Comparison of ENCODE assay signal across 8 mouse cellular contexts in the genomic region with DNA sequence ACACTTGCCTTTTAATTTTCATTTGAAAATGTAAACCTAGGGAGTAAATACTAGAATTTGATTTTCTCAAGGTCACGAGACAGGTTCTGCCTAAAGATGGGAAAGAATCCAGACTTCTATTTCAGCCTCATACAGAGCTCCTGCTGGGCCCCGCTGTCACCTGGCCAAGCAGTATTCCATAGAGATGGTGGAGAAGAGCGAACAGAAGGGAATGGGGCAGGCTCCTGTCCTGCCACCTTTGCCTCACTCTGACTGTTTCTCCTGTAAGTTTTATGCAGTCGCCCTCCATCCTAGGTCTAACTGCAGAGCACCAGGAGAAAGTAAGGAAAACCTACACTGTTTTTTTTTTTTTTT. TPM values are rescaled to one million over a fixed set of nuclear protein-coding genes. Genes with fewer than 3 reads are reported as not detected.
A peak's percentile ranks its signal among the peaks of the same experiment; 100 is the strongest.
DNase-seq lines count a peak whose midpoint lies in the region; ATAC-seq and TF ChIP-seq lines count a peak whose summit lies in the region.

No protein-coding gene starts in this region.

- H3K9me3 ChIP-seq in MEL (replicated peaks; ENCODE audit: insufficient read depth, low read length) = no peaks in the 10 kb centered on the region
- H3K9me3 ChIP-seq in forebrain, embryonic 14.5 days (replicated peaks; ENCODE audit: control insufficient read depth, low read length) = no peaks in the 10 kb centered on the region
- no peaks in the 10 kb centered on the region for H3K9me3 ChIP-seq in liver, embryonic 13.5 days (replicated peaks)

- 62% methylated on average over 4 of the region's 4 CpGs for WGBS in forebrain, embryonic 14.5 days
- 60% methylated on average over 4 of the region's 4 CpGs for WGBS in liver, embryonic 13.5 days (ENCODE audit: insufficient replicate concordance)

- peak overlapping the region; percentile 83 to 91 for H3K4me3 ChIP-seq in MEL (ENCODE audit: control insufficient read depth in 1 of 2, insufficient read depth in 1 of 2, low read depth in 2 of 2, low read length in 2 of 2)
- peak overlapping the region; percentile 62 for H3K4me3 ChIP-seq in forebrain, embryonic 14.5 days (ENCODE audit: low read depth, low read length)
- H3K4me3 ChIP-seq in liver, embryonic 13.5 days (replicated peaks) = peak overlapping the region; percentile 70

- no peak for TF ChIP-seq RAD21 in MEL (IDR thresholded peaks at IDR 0.05; ENCODE audit: low read depth, low read length)

- H3K27ac ChIP-seq in MEL (ENCODE audit: control insufficient read depth, low read depth, low read length) = no peak overlapping the region
- no peak overlapping the region for H3K27ac ChIP-seq in forebrain, embryonic 14.5 days (ENCODE audit: low read depth, low read length)
- no peak overlapping the region for H3K27ac ChIP-seq in liver, embryonic 13.5 days

- peak overlapping the region; percentile 54 for H3K4me2 ChIP-seq in forebrain, embryonic 14.5 days (ENCODE audit: low read length)
- peak overlapping the region; percentile 82 for H3K4me2 ChIP-seq in liver, embryonic 13.5 days

- TF ChIP-seq POLR2A in MEL (IDR thresholded peaks at IDR 0.05; ENCODE audit: control insufficient read depth in 1 of 2, insufficient read depth in 1 of 2, low read depth in 1 of 2, low read length in 2 of 2, poor library complexity in 1 of 2) = no peak

- TF ChIP-seq EP300 in MEL (IDR thresholded peaks at IDR 0.05; ENCODE audit: low read depth in 1 of 2, low read length in 2 of 2) = no peak

- TF ChIP-seq CTCF in MEL (IDR thresholded peaks at IDR 0.05 in 2 of 3, conservative IDR thresholded peaks at IDR 0.05 in 1 of 3; ENCODE audit: control insufficient read depth in 1 of 3, insufficient read depth in 1 of 3, low read depth in 2 of 3, low read length in 3 of 3, poor library complexity in 1 of 3, severe bottlenecking in 1 of 3) = no peak

- DNase-seq in heart, adult 11 months = peak; percentile 66
- no peak for DNase-seq in heart, postnatal 4 days
- DNase-seq in MEL (ENCODE audit: low read depth, low spot score) = no peak
- DNase-seq in forebrain, embryonic 14.5 days (ENCODE audit: low spot score) = no peak
- no peak for DNase-seq in liver, embryonic 13.5 days
- no peak for DNase-seq in retina, postnatal 1 day
- no peak for DNase-seq in retina, embryonic 14.5 days (ENCODE audit: low spot score)
- no peak for DNase-seq in urinary bladder, adult 2 months (ENCODE audit: low spot score)

- ATAC-seq in forebrain, embryonic 14.5 days = no peak
- ATAC-seq in liver, embryonic 13.5 days (ENCODE audit: low read depth) = no peak

- peak overlapping the region; percentile 73; the same call in 1 of the 2 replicates for H3K9ac ChIP-seq in MEL (ENCODE audit: control insufficient read depth, low read depth, low read length, poor library complexity, severe bottlenecking)
- peak overlapping the region; percentile 73; the same call in 1 of the 2 replicates for H3K9ac ChIP-seq in forebrain, embryonic 14.5 days (ENCODE audit: low read length)
- 0 out of 2 replicates have a peak overlapping the region, but pooled peaks have one; percentile 72 for H3K9ac ChIP-seq in liver, embryonic 13.5 days

- H3K36me3 ChIP-seq in MEL (ENCODE audit: control insufficient read depth in 1 of 2, insufficient read depth in 2 of 2, low read length in 2 of 2) = peaks cover 0 to 13% of the 10 kb centered on the region in 2 experiments; a peak in 3 of 4 replicates
- H3K36me3 ChIP-seq in forebrain, embryonic 14.5 days (ENCODE audit: control insufficient read depth, insufficient read depth, low read length) = no peaks in the 10 kb centered on the region
- no peaks in the 10 kb centered on the region for H3K36me3 ChIP-seq in liver, embryonic 13.5 days

- peaks cover 6 to 16% of the 10 kb centered on the region in 2 experiments; a peak in 3 of 4 replicates for H3K4me1 ChIP-seq in MEL (ENCODE audit: control insufficient read depth in 1 of 2, insufficient read depth in 2 of 2, low read length in 2 of 2)
- H3K4me1 ChIP-seq in forebrain, embryonic 14.5 days (ENCODE audit: control insufficient read depth, insufficient read depth, low read length) = no peaks in the 10 kb centered on the region
- peaks cover 14% of the 10 kb centered on the region for H3K4me1 ChIP-seq in liver, embryonic 13.5 days (replicated peaks)

- no peaks in the 10 kb centered on the region for H3K27me3 ChIP-seq in MEL (ENCODE audit: control insufficient read depth in 1 of 2, insufficient read depth in 2 of 2, low read length in 2 of 2)
- H3K27me3 ChIP-seq in forebrain, embryonic 14.5 days (replicated peaks; ENCODE audit: control insufficient read depth, insufficient read depth, low read length) = no peaks in the 10 kb centered on the region
- no peaks in the 10 kb centered on the region for H3K27me3 ChIP-seq in liver, embryonic 13.5 days

- H3K79me2 ChIP-seq in MEL (ENCODE audit: control insufficient read depth, insufficient read depth, low read length, poor library complexity) = peaks cover 2% of the 10 kb centered on the region; the same call in 1 of the 2 replicates

TF ChIP-seq in MEL, 35 proteins besides CTCF, POLR2A, EP300 and RAD21:
- TF ChIP-seq GATA1 (IDR thresholded peaks at IDR 0.05; ENCODE audit: low read depth, low read length) (no peak), JUND (IDR thresholded peaks at IDR 0.05; ENCODE audit: low read depth, low read length) (no peak), MAZ (IDR thresholded peaks at IDR 0.05; ENCODE audit: low read depth, low read length) (no peak), ZKSCAN1 (IDR thresholded peaks at IDR 0.05; ENCODE audit: low read depth, low read length) (no peak)
TF ChIP-seq in MEL: peak in this region for 0.

RNA-seq across cellular contexts. Expression of a gene that starts 0.7 kb away (rescaled TPM):
- total RNA-seq in heart, postnatal 4 days (2021) = 10 to 100 TPM; 38.1 to 39.1 TPM
- total RNA-seq in MEL (2012; rRNA removed) = 15.9 and 18.2 TPM in 2 replicates
- polyA plus RNA-seq in MEL (2012; ENCODE audit: insufficient read depth in 1 of 2, insufficient read length in 2 of 2, low read depth in 1 of 2, low replicate concordance in 2 of 2, missing spikeins in 1 of 2) = 10 to 100 TPM in 1 of 2 experiments, not detected in 1; 26.6 TPM
- 35.6 and 37.2 TPM in 2 replicates for polyA plus RNA-seq in forebrain, embryonic 14.5 days (2014; fragmentation: Nextera tagmentation; extraction: Ambion mirVana)
- polyA plus RNA-seq in liver, embryonic 13.5 days (2015; fragmentation: Nextera tagmentation; extraction: Ambion mirVana) = 21.9 and 27.8 TPM in 2 replicates
- 44.2 and 51.1 TPM in 2 replicates for polyA plus RNA-seq in urinary bladder, adult 2 months (2012; rRNA removed)
